Comparison of ENCODE assay signal across 8 mouse cellular contexts in genomic region chr4:35096226-35097175, GRCm38 (mm10). TPM values are rescaled to one million over a fixed set of nuclear protein-coding genes. Genes with fewer than 3 reads are reported as not detected.
DNase-seq lines count a peak whose midpoint lies in the region; ATAC-seq lines count a peak whose summit lies in the region.

No protein-coding gene starts in this region.

- 60% methylated on average over 28 of the region's 28 CpGs for WGBS in intestine, embryonic 16.5 days
- 62% methylated on average over 28 of the region's 28 CpGs for WGBS in macrophage (ENCODE audit: missing documents)
- WGBS in forebrain, embryonic 15.5 days = 90% methylated on average over 28 of the region's 28 CpGs

- H3K9me3 ChIP-seq in intestine, embryonic 16.5 days (ENCODE audit: control insufficient read depth, low read length) = no peaks in the 10 kb centered on the region
- no peaks in the 10 kb centered on the region for H3K9me3 ChIP-seq in forebrain, embryonic 15.5 days

- H3K9ac ChIP-seq in intestine, embryonic 16.5 days (ENCODE audit: low read depth, low read length) = peak overlapping the region; percentile 14; the same call in 1 of the 2 replicates
- no peak overlapping the region for H3K9ac ChIP-seq in forebrain, embryonic 15.5 days (replicated peaks)

- peak; percentile 16 to 38 for DNase-seq in right cerebral cortex, adult 2 months (ENCODE audit: low spot score in 2 of 2)
- no peak for DNase-seq in right cerebral cortex, postnatal 4 days
- DNase-seq in thymus, postnatal 36 days = peak; percentile 67 to 79
- no peak for DNase-seq in gastrocnemius, postnatal 10 days
- no peak for DNase-seq in gastrocnemius, adult 18-20 months (ENCODE audit: low spot score)

- ATAC-seq in intestine, embryonic 16.5 days = peak; percentile 49
- no peak for ATAC-seq in forebrain, embryonic 15.5 days (replicated peaks)

- H3K79me2 ChIP-seq in macrophage (ENCODE audit: inconsistent target) = no peaks in the 10 kb centered on the region

- H3K4me3 ChIP-seq in intestine, embryonic 16.5 days (ENCODE audit: low read length) = no peak overlapping the region
- H3K4me3 ChIP-seq in macrophage (ENCODE audit: inconsistent target) = no peak overlapping the region
- H3K4me3 ChIP-seq in forebrain, embryonic 15.5 days = no peak overlapping the region

- peak overlapping the region; percentile 74 for H3K27ac ChIP-seq in intestine, embryonic 16.5 days (ENCODE audit: low read length)
- H3K27ac ChIP-seq in macrophage = peak overlapping the region; percentile 41
- H3K27ac ChIP-seq in forebrain, embryonic 15.5 days (replicated peaks) = no peak overlapping the region

- H3K36me3 ChIP-seq in intestine, embryonic 16.5 days (ENCODE audit: control insufficient read depth, insufficient read depth, low read length) = no peaks in the 10 kb centered on the region
- H3K36me3 ChIP-seq in macrophage (ENCODE audit: inconsistent target) = no peaks in the 10 kb centered on the region
- no peaks in the 10 kb centered on the region for H3K36me3 ChIP-seq in forebrain, embryonic 15.5 days

- H3K4me1 ChIP-seq in intestine, embryonic 16.5 days (ENCODE audit: control insufficient read depth, insufficient read depth, low read length) = peaks cover 38% of the 10 kb centered on the region
- peaks cover 17% of the 10 kb centered on the region for H3K4me1 ChIP-seq in forebrain, embryonic 15.5 days

- H3K4me2 ChIP-seq in intestine, embryonic 16.5 days (ENCODE audit: low read depth, low read length) = peak overlapping the region; percentile 11; the same call in 1 of the 2 replicates
- H3K4me2 ChIP-seq in forebrain, embryonic 15.5 days (replicated peaks) = no peak overlapping the region

- H3K27me3 ChIP-seq in intestine, embryonic 16.5 days (replicated peaks; ENCODE audit: control insufficient read depth, insufficient read depth, low read length) = no peaks in the 10 kb centered on the region
- no peaks in the 10 kb centered on the region for H3K27me3 ChIP-seq in forebrain, embryonic 15.5 days

RNA-seq across cellular contexts. Expression of gene Ifnk, which starts 55.4 kb away (rescaled TPM):
- 0.29 and 0.45 TPM in 2 replicates for polyA plus RNA-seq in intestine, embryonic 16.5 days (2015; fragmentation: Nextera tagmentation; extraction: Ambion mirVana)
- not detected for total RNA-seq in macrophage (2018; cell fraction: chromatin; rRNA removed)
- not detected for total RNA-seq in macrophage (2018; cell fraction: cytosol; rRNA removed)
- not detected for total RNA-seq in macrophage (2018; cell fraction: nucleus; rRNA removed)
- polyA plus RNA-seq in macrophage (2018) = not detected in 3 replicates
- 0.22 TPM in 1 of 2 replicates, not detected in the other for polyA plus RNA-seq in forebrain, embryonic 15.5 days (2015; fragmentation: Nextera tagmentation; extraction: Ambion mirVana)
- total RNA-seq in gastrocnemius, postnatal 10 days (2021) = not detected
- not detected for total RNA-seq in gastrocnemius, adult 18-20 months (2021)

Comparison
In these comparisons a context has a peak if more than half of its experiments do, and no peak if none do; other contexts are left out.
1. DNase-seq: peak in right cerebral cortex, adult 2 months (2 of 2) and thymus, postnatal 36 days (2 of 2); none in right cerebral cortex, postnatal 4 days (single experiment), gastrocnemius, postnatal 10 days (single experiment) and gastrocnemius, adult 18-20 months (single experiment).